Mouse (Mus musculus) spleen, embryonic (tissue): ENCODE results near the gene Zfp185.

ENCODE experiments used
- CTCF ChIA-PET: fragments of 350-600 bp; sonication (Branson Sonifier 250); formaldehyde crosslinking; loops from one replicate; lab custom pipeline; 2022; lab: Charles Lee

Zfp185 gene

GRCm38 (mm10) chrX:72986841-72987519 is at the start of gene Zfp185:
TSS of gene Zfp185 (plus strand) at chrX:72987339.
- CTCF ChIA-PET: no interaction called here

- CTCF ChIA-PET: no interaction called here
These were observed 33.7 kb upstream of the Zfp185 start for GRCm38 (mm10) chrX:72953464-72953863.

- CTCF ChIA-PET: no interaction called here
These were observed 30.7 kb upstream of the Zfp185 start for GRCm38 (mm10) chrX:72956486-72956885.

- CTCF ChIA-PET: no interaction called here
These were observed 26.7 kb upstream of the Zfp185 start for GRCm38 (mm10) chrX:72960431-72960830.

- CTCF ChIA-PET: no interaction called here
These were observed 25.6 kb upstream of the Zfp185 start for GRCm38 (mm10) chrX:72961511-72961910.

- CTCF ChIA-PET: no interaction called here
These were observed 24.4 kb upstream of the Zfp185 start for GRCm38 (mm10) chrX:72962743-72963142.

GRCm38 (mm10) chrX:72982831-72983230 is 4.3 kb upstream of the Zfp185 start:
- CTCF ChIA-PET: no interaction called here

- CTCF ChIA-PET: no interaction called here
These were observed 1.5 kb upstream of the Zfp185 start for GRCm38 (mm10) chrX:72985607-72986006.

- CTCF ChIA-PET: no interaction called here
These were observed 374 bp downstream of the Zfp185 start for GRCm38 (mm10) chrX:72987520-72987905.

GRCm38 (mm10) chrX:72988431-72988830 is 1.3 kb downstream of the Zfp185 start:
- CTCF ChIA-PET: no interaction called here

- CTCF ChIA-PET: no interaction called here
These were observed 3.4 kb downstream of the Zfp185 start for GRCm38 (mm10) chrX:72990581-72990980.

- CTCF ChIA-PET: interaction anchor here (0.7 kb wide), 1 partner anchor 69 kb away, joined by 7 read pairs; no protein-coding TSS in a partner anchor
These were observed 5.3 kb downstream of the Zfp185 start for GRCm38 (mm10) chrX:72992291-72992919.

GRCm38 (mm10) chrX:72995542-72995941 is 8.4 kb downstream of the Zfp185 start:
- CTCF ChIA-PET: no interaction called here

- CTCF ChIA-PET: no interaction called here
These were observed 16.0 kb downstream of the Zfp185 start for GRCm38 (mm10) chrX:73003110-73003509.

GRCm38 (mm10) chrX:73005678-73006077 is 18.5 kb downstream of the Zfp185 start:
- CTCF ChIA-PET: no interaction called here

GRCm38 (mm10) chrX:73007597-73008479 is 20.7 kb downstream of the Zfp185 start:
- CTCF ChIA-PET: interaction anchor here (0.5 kb wide), 1 partner anchor 444 kb away, joined by 17 read pairs; no protein-coding TSS in a partner anchor

- CTCF ChIA-PET: no interaction called here
These were observed 25.7 kb downstream of the Zfp185 start for GRCm38 (mm10) chrX:73012846-73013245.

GRCm38 (mm10) chrX:73037003-73037402 is 49.9 kb downstream of the Zfp185 start, which contains the start of gene Pnma5:
TSS of gene Pnma5 (minus strand) at chrX:73037103.
- CTCF ChIA-PET: no interaction called here

GRCm38 (mm10) chrX:73038831-73039230 is 51.7 kb downstream of the Zfp185 start:
- CTCF ChIA-PET: no interaction called here

GRCm38 (mm10) chrX:73039666-73040065 is 52.5 kb downstream of the Zfp185 start:
- CTCF ChIA-PET: no interaction called here

- CTCF ChIA-PET: interaction anchor here (0.6 kb wide), 1 partner anchor 639 kb away, joined by 4 read pairs; no protein-coding TSS in a partner anchor
These were observed 66.9 kb downstream of the Zfp185 start for GRCm38 (mm10) chrX:73053860-73054563.
